Mouse (Mus musculus) left cerebral cortex, adult 8-10 months (tissue): ENCODE measurements around the gene Eya4. TPM values are rescaled to one million over a fixed set of nuclear protein-coding genes. Genes with fewer than 3 reads are reported as not detected.

ENCODE experiments used
- DNase-seq, 2 experiments: peaks; one replicate each; pipeline ENCODE4 v3.0.0; 2022; ENCODE audit warnings: low spot score in 2 of 2
- total RNA-seq, 4 experiments: library from RNA; stranded (reverse); gene quantifications; 2 replicates each; pipeline ENCODE4 v1.2.4; 2022

The Eya4 gene
- total RNA-seq, 4 experiments from 2014 or later = 4.9 to 7.0 (median 6.1) TPM

- DNase-seq = no peak
Observed at GRCm38 (mm10) chr10:23073431-23073830, 277.2 kb downstream of the Eya4 start.

DNA sequence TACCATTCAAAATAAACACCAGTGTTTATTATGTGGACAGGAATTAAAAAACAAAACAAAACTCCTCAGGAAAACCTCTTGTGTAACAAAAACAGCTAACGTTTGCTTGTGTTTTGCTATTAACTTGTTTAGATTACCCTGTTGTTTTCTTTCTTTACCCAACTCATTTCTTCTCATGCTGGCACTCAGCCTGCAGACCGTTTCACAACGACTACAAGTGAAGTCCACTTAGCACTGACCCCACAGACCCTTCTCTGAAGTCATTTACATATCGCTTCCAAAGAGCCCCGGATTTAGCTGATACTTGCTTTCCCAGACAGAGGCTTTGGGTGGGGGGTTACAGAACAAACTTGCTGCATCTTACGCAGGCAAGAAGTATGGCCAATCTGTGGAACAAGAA lies 286.9 kb downstream of the Eya4 start:
- DNase-seq = no peak

DNA sequence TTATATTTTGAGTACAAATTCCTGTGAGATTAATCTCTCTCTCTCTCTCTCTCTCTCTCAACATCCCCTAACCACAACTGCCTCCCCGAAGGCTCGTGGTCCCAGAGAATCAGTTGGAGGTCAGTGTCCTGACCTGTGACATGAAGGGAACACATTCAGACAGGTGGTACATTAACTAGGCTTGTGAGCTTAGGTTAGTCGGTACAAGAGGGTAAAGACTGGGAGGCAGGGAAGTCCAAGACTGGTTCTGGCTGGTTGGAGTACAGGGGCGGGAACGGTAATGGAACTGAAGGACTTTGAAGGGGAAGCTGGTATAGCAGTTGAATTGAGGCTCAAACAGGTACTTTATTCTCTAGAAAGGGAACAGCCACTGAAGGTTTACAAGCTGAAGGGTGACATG lies 287.9 kb downstream of the Eya4 start:
- no peak for DNase-seq

DNA sequence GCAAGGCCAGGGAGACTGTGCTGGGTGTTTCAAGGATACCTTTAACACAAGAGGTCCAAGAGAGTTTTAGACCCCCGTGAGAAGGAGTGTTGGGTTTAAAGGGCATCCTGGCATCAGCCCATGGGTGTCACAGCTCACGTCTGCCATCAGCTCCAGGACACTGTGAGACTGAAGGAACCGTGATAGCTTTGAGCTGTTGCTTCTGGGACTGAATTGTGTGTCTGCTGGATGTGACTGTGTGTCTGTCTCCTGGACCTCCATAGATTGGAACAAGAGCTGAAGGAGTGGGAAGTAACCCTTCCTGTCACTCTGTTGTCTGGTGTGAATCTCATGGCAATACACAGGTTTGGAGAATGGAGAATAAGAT lies 289.9 kb downstream of the Eya4 start:
- DNase-seq = no peak

DNA sequence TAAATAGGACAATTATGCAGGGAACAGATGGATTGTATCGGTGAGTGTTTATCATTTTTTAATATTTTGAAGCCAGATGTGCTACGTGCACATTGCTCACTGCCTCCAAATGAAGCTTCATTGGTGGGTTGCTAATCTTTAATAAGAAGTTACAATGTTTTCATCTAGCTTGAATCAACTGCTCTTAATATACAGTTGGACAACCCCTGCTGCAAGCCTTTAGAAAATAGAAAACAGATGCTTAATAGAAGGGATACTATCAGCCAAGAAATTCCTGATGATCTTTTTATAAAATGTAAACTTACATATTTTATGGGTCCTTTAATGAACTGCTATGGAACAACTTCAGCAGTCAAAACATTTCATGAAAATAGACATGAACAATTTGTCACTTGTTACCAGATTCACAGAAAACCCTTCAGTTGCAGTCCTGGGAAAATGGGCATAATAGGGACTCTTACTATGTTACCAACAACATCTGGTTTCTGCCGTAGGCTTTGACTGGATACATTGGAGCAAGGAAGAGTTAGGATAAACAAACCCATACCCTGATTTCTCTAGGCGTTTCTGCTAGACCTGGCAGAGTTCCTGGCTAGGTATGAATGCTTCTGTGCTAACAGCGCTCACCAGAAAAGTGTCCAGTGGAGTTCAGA lies 290.4 kb downstream of the Eya4 start:
- no peak for DNase-seq

DNA sequence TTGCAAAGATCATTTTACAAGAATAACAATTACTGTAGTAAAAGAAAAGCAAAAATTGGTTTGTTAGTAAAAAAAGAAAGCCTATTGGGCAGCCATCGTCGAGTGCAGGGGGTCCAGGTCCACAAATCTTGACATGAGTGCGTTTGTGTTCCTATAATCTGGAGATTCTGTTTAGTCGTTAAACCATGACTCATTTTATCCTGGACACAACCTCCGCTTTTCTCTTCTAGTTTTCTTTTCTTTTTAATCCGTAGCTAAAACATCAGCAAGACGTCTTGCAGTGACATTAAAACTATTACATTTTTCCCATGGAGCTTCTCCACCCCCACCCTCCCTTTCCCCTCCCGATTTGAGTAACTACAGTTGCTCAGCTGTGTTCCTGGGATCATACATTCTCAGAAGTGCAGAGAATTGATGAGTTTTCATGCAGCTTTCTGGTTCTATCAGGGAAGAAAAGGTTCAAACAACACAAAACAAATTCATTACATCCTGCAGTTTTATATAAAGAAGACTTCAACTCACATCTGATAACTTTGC lies 297.1 kb downstream of the Eya4 start:
- no peak for DNase-seq
